Mouse (Mus musculus) heart, embryonic 13.5 days (tissue): ENCODE data around the gene Pkm. TPM values are rescaled to one million over a fixed set of nuclear protein-coding genes. Genes with fewer than 3 reads are reported as not detected.

Experiments used
- ATAC-seq: fragments of 200-750 bp; cut with Nextera tagmentation; 2 replicates; pipeline ENCODE4 v1.8.0; 2017; ENCODE audit warnings: moderate TSS enrichment; ENCODE audit not compliant: insufficient number of reproducible peaks, low FRiP score, low TSS enrichment; ENCODE audit errors: extremely low read depth
- H3K27ac ChIP-seq: fragments of 300-500 bp; sonication (generic); replicated peaks from 2 replicates; pipeline ENCODE4 v1.5.1; 2015; ENCODE audit warnings: moderate library complexity, mild to moderate bottlenecking, inconsistent platforms
- H3K27me3 ChIP-seq: fragments of 300-500 bp; sonication (generic); replicated peaks from 2 replicates; pipeline ENCODE4 v1.6.1; 2015; ENCODE audit warnings: mild to moderate bottlenecking, inconsistent platforms
- H3K36me3 ChIP-seq: fragments of 300-500 bp; sonication (generic); 2 replicates; pipeline ENCODE4 v1.6.1; 2015; ENCODE audit warnings: mild to moderate bottlenecking, inconsistent platforms
- H3K4me1 ChIP-seq: fragments of 300-500 bp; sonication (generic); 2 replicates; pipeline ENCODE4 v1.6.1; 2015; ENCODE audit warnings: inconsistent platforms
- H3K4me2 ChIP-seq: fragments of 300-500 bp; sonication (generic); 2 replicates; pipeline ENCODE4 v1.6.1; 2015; ENCODE audit warnings: inconsistent platforms, mild to moderate bottlenecking, moderate library complexity
- H3K4me3 ChIP-seq: fragments of 300-500 bp; sonication (generic); 2 replicates; pipeline ENCODE4 v1.5.1; 2015; ENCODE audit warnings: moderate library complexity, mild to moderate bottlenecking, inconsistent platforms
- H3K9ac ChIP-seq: fragments of 300-500 bp; sonication (generic); 2 replicates; pipeline ENCODE4 v1.6.1; 2015; ENCODE audit warnings: inconsistent platforms, mild to moderate bottlenecking, moderate library complexity
- H3K9me3 ChIP-seq: fragments of 300-500 bp; sonication (generic); 2 replicates; pipeline ENCODE4 v1.6.1; 2016; ENCODE audit warnings: inconsistent platforms
- WGBS: fragments of 180-500 bp; shearing (Covaris S2); methylation state at CpG from one replicate; pipeline ENCODE4 v1.1.7; 2015; ENCODE audit warnings: mixed read lengths; 5-methylcytosine and 5-hydroxymethylcytosine counted together
- polyA plus RNA-seq: library from polyadenylated mRNA; unstranded; fragments of >200 nt; fragmentation: Nextera tagmentation; extraction: Ambion mirVana; gene quantifications from 2 replicates; pipeline ENCODE4 v1.2.1, GENCODE M21; 2015

Pkm gene
- polyA plus RNA-seq, 1 experiment from 2014 or later = 1,816 TPM

DNA sequence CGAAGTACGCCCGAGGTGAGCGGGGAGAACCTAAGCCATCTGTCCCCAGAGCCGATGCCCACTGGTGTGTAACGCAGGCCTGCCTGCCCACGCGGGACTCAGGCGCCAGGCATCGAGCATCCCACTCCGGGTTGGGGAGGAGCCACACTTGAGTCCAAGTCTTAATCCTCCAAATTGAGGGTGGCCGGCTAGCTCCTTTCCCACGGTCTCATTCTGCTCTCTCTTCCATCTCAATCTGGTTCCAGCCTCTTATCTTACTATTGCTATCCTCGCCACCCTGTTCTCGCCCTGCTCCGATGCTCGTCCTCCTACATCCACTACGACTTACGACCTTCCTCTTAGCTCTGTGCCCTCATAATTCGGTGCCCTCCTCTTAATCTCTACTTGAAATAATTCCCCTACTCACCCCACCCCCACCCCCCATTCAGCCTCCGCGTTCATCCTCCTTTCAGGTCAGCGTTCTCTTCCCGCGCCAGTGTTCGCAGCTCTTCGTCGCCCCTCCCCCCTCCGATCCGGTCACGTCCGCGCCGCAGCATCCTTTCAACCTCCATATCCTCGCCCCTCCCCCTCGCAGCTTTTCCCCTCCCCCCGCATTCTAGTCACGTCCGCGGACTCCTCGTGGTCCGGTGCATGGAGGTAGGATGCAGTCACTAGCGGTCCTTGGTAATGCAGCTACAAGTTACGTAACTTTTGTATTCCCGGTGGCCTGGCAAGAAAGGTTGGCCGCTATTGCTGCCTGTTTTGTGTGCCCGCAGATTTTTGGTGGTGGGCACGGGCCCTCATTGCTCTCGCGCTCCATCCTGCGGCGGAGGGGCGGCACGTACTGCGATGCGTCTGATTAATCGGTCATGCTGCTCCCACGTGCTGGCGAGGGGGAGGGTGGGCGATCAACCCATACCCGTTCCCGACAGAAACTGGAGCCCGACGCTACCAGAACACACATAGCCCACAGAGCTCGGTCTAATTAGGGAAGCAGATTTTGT is 758 bp downstream of the Pkm start:
- H3K4me1 ChIP-seq = peaks cover 59% of the 10 kb centered on the region
- no peaks in the 10 kb centered on the region for H3K9me3 ChIP-seq
- no peaks in the 10 kb centered on the region for H3K27me3 ChIP-seq
- peak overlapping the region; percentile 99 for H3K9ac ChIP-seq
- peak overlapping the region; percentile 89 for H3K4me2 ChIP-seq
- H3K36me3 ChIP-seq = peaks cover 28% of the 10 kb centered on the region
- ATAC-seq = 0 out of 2 replicates have a peak, but pooled peaks have one; percentile 17
- peak overlapping the region; percentile 99 for H3K27ac ChIP-seq
- H3K4me3 ChIP-seq = peak overlapping the region; percentile 88
- under 1% methylated on average over 63 of the region's 65 CpGs for WGBS

DNA sequence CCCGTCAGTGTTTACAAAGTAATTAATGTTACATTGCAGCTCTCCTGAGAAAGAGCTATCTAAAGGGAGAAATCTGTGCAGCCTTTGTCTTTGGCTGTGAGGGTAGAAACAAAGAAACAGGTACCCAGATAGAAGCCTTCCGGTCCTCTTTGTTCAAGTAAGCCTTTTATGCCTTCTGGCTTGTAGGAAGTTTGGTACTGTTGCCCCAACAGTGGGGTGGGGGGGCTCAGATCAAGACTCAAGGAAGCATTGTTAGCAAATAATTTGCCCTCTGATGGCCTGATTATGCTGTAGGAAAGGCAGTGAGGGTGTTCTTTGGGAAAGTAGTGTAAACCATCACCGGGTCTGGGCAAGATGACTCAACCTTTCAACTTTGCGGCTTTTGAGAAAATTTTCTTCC is 2.0 kb downstream of the Pkm start:
- no peak for ATAC-seq
- peaks cover 38% of the 10 kb centered on the region for H3K36me3 ChIP-seq
- 7% methylated on average over 4 of the region's 4 CpGs for WGBS
- peak overlapping the region; percentile 99 for H3K27ac ChIP-seq
- H3K4me2 ChIP-seq = peak overlapping the region; percentile 89
- peaks cover 68% of the 10 kb centered on the region for H3K4me1 ChIP-seq
- H3K9me3 ChIP-seq = no peaks in the 10 kb centered on the region
- H3K4me3 ChIP-seq = peak overlapping the region; percentile 88
- H3K9ac ChIP-seq = peak overlapping the region; percentile 99
- no peaks in the 10 kb centered on the region for H3K27me3 ChIP-seq

DNA sequence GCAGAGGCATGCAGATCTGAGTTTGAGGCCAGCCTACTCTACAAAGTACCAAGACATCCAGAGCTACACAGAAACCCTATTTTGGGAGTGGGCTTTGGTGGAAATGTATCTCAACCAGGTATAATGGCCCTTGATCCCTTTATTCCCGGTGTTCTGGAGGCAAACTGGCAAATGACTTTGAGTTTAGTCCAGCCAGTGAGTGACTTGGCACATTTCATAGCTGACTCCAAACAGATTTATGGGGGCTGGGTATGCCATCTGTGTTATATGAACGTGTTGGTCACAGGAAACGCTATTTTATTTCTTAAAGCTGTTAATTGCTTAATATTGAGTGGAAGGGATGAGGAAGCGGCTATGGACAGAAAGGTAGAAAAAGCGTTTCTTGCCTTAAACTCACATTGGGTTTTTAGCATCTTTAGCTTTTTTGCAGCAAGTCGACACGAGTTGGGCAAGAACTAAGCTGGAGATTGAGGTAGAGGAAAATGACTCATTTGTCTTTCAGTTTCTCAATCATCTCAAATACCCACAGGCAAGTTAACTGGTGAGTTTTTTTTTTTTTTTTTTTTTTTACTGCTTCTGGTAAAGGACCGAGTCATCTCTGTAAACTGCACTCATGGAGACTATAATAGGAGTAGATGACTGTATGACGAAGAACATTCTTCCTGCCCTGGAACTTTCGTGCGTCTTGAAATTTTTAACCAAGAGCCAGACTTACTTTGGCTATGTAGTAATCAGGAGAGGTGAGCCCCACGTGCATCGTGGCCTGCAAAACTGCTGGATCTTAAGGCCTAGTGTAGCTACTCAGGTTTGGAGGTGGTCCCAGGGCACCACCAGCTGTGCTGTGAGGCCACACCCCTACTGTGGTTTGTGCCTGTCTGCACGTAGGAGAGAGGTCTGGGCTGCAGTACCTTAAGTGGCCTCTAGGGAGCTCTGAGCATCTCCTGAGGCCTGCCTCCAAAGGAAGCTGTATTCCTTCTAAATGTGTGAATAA is 3.2 kb downstream of the Pkm start:
- Histone ChIP-seq H3K9me3 (no peaks in the 10 kb centered on the region), H3K27ac (peak overlapping the region; percentile 99), H3K4me2 (peak overlapping the region; percentile 89), H3K36me3 (peaks cover 50% of the 10 kb centered on the region), H3K4me3 (peak overlapping the region; percentile 88), H3K4me1 (peaks cover 76% of the 10 kb centered on the region), H3K9ac (peak overlapping the region; percentile 99), H3K27me3 (no peaks in the 10 kb centered on the region)
- WGBS = 23% methylated on average over 14 of the region's 14 CpGs
- no peak for ATAC-seq

DNA sequence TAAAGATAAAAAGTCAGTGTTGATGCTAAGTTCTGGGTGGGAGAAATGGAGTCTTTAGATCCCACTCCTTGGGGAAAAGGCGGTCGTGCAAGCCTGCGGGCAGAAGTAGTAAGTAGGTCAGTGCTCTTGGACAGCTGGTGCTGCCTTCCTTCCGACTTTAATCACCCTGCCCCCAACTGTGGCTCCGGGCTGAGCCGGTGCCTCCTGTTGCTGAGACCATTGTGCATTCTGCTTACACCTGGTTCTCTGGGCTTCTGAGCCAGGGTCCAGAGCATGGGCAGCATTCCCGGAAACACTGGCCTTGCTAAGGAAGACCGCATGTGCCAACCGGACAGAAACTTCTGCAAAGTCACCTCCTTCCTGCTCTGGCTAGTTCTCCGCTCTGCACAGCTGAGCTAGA is 4.3 kb downstream of the Pkm start:
- Histone ChIP-seq H3K27me3 (no peaks in the 10 kb centered on the region), H3K4me2 (peak overlapping the region; percentile 89), H3K27ac (peak overlapping the region; percentile 99), H3K4me1 (peaks cover 80% of the 10 kb centered on the region), H3K9ac (peak overlapping the region; percentile 99), H3K4me3 (peak overlapping the region; percentile 88), H3K9me3 (no peaks in the 10 kb centered on the region), H3K36me3 (peaks cover 61% of the 10 kb centered on the region)
- no peak for ATAC-seq
- WGBS = 43% methylated on average over 10 of the region's 10 CpGs

DNA sequence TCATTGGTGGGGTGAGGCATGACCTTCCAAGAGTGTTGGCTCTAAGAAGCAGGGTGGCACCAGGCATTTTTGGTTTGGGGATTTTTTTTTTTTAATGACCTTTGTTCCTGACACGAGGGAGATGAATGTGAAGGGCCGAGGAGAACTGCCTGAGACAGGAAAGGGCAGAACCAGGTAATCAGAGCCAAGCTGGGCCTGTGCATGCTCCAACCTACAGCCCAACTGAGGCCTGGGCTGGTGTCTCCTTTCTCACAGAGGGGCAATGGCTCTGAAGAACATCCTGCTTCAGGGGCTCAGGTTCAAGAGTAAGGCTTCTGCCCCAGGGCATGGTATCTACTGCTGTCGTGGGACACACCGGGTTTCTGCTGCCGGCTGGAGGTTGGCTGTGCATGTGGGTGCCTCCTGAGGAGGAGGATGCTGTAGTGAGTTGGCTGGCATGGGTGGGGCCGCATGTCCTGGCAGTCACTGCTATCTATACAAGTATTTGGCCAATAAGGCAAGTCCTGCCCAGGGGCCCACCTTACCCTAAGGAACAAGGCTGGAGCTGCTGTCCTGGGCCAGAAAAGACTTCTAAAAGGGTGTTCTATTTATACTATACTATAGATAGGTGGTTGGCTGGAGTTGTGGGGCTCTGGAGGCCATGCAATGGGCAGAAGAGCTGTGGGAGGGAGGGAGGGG is 5.3 kb downstream of the Pkm start:
- Histone ChIP-seq H3K9ac (peak overlapping the region; percentile 99), H3K27me3 (no peaks in the 10 kb centered on the region), H3K4me2 (peak overlapping the region; percentile 89), H3K4me3 (peak overlapping the region; percentile 88), H3K27ac (peak overlapping the region; percentile 99), H3K36me3 (peaks cover 71% of the 10 kb centered on the region), H3K4me1 (peaks cover 88% of the 10 kb centered on the region), H3K9me3 (no peaks in the 10 kb centered on the region)
- no peak for ATAC-seq
- WGBS = 36% methylated on average over 6 of the region's 6 CpGs

DNA sequence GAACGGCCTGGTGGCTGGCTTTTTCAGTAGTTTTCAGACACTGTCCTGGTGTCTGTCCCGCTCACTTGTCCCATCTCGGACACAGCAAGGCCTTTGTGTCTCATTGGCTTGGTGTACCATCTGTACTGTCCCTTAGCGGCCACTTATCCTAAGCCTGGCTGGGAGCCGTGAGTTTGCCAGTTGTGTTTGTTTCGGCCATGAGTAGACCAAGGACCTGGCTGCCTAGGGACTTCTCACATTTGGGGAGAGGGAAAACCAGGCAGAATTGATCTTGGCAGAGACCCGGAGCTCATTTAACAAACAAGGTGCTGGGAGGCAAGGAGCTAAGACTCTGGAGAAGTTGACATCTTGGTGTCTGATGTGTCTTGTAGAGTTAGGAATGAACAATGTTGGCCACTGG is 7.1 kb downstream of the Pkm start:
- Histone ChIP-seq H3K27ac (peak overlapping the region; percentile 41; the same call in 1 of the 2 replicates), H3K4me3 (no peak overlapping the region), H3K4me1 (peaks cover 99% of the 10 kb centered on the region), H3K9ac (peak overlapping the region; percentile 44; the same call in 1 of the 2 replicates), H3K27me3 (no peaks in the 10 kb centered on the region), H3K9me3 (no peaks in the 10 kb centered on the region), H3K4me2 (peak overlapping the region; percentile 32; the same call in 1 of the 2 replicates), H3K36me3 (peaks cover 89% of the 10 kb centered on the region)
- no peak for ATAC-seq
- 75% methylated on average over 7 of the region's 7 CpGs for WGBS

DNA sequence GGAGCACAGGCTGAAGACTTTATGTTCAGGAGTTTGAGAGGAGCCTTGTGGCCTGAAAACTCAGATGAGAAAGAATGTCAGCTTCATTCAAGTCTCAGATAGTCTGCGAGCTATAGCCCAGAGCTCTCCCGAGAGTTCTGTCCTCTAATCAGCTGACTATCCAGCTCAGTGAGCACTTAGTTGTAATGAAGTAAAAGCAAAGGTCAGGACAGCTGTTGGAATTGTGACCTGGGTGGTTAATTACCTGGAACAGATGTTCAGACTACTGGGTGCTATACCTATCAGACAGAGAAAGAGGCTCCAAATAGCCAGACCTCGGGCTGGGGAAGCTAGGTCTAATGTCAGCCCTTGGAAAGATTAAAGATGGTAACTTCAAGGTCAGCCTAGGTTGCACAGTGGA is 7.8 kb downstream of the Pkm start:
- peaks cover 97% of the 10 kb centered on the region for H3K36me3 ChIP-seq
- H3K4me1 ChIP-seq = peaks cover 92% of the 10 kb centered on the region
- H3K27me3 ChIP-seq = no peaks in the 10 kb centered on the region
- H3K4me2 ChIP-seq = 0 out of 2 replicates have a peak overlapping the region, but pooled peaks have one; percentile 32
- WGBS = 34% methylated on average over 3 of the region's 3 CpGs
- no peaks in the 10 kb centered on the region for H3K9me3 ChIP-seq
- peak overlapping the region; percentile 64 for H3K9ac ChIP-seq
- H3K4me3 ChIP-seq = no peak overlapping the region
- no peak for ATAC-seq
- H3K27ac ChIP-seq = peak overlapping the region; percentile 41

DNA sequence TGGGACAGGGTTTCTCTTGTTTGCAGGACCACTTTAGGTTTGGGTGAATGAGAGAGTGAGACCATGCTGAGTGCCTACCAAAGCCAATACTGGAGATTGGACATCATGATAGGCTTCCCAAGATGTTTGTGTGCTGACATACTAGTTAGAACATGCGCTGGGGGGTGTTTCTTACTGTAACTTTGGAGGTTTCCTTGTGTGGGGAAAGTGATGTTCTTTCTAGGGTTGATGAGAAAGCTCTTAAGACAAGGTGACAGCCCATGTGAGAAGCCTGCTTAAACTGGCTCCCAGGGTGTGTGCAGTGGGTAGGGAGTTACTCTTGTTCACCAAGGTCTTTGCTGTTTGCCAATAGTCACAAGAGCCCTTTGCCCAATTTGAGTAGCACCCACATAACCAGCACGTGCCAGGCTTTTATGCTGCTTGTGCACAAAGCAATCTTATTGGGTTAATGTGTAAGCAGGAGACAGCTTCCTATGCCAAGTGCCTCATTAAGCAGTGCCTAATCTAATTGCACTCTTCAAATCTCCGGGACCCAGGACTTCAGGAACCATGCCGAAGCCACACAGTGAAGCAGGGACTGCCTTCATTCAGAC is 8.6 kb downstream of the Pkm start:
- Histone ChIP-seq H3K36me3 (peaks cover 99% of the 10 kb centered on the region), H3K4me3 (no peak overlapping the region), H3K4me2 (no peak overlapping the region), H3K9me3 (no peaks in the 10 kb centered on the region), H3K27ac (0 out of 2 replicates have a peak overlapping the region, but pooled peaks have one; percentile 12), H3K9ac (no peak overlapping the region), H3K27me3 (no peaks in the 10 kb centered on the region), H3K4me1 (peaks cover 84% of the 10 kb centered on the region)
- 70% methylated on average over 4 of the region's 4 CpGs for WGBS
- no peak for ATAC-seq

DNA sequence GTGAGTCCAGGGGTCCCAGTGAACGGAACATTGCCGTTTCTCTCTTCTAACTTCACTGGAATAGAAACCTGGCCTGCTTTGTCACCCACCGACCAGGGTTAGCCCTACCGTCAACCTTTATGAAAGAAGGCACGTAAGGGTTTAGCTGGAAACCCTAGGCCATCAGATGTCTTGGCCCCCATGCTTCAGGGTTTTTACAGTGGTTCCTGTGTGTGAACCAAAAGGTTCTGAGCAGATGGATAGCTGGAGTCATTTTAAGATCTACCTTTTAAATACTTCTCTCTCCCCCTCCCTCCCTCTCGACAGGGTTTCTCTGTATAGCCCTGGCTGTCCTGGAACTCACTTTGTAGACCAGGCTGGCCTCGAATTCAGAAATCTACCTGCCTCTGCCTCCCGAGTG is 9.8 kb downstream of the Pkm start:
- H3K9ac ChIP-seq = 0 out of 2 replicates have a peak overlapping the region, but pooled peaks have one; percentile 6
- no peak overlapping the region for H3K4me3 ChIP-seq
- H3K36me3 ChIP-seq = peaks cover 99% of the 10 kb centered on the region
- peaks cover 75% of the 10 kb centered on the region for H3K4me1 ChIP-seq
- no peaks in the 10 kb centered on the region for H3K27me3 ChIP-seq
- no peak for ATAC-seq
- no peaks in the 10 kb centered on the region for H3K9me3 ChIP-seq
- H3K4me2 ChIP-seq = no peak overlapping the region
- WGBS = 80% methylated on average over 8 of the region's 8 CpGs
- H3K27ac ChIP-seq = peak overlapping the region; percentile 68

DNA sequence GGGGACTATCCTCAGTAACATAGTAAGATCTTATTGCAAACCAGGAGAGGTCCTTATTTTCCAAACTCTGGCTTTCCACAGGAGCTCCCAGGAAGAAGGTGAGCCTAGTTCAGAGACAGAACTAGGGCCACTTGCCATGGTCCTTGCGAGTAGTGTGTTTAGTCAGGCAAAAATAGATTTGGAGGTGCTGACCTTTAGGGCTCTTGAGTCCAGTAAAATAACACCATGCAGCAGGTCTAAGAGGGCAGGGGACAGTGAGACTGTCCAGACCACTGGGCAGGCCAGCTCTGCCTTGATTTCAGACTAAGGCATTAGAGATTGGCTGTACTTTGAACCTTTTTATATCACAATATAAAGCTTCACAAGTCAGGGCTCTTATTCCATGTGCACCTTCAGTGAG is 10.6 kb downstream of the Pkm start:
- no peaks in the 10 kb centered on the region for H3K9me3 ChIP-seq
- 29% methylated on average over 1 of the region's 1 CpGs for WGBS
- H3K9ac ChIP-seq = peak overlapping the region; percentile 6; the same call in 1 of the 2 replicates
- H3K4me3 ChIP-seq = no peak overlapping the region
- H3K27me3 ChIP-seq = no peaks in the 10 kb centered on the region
- H3K27ac ChIP-seq = peak overlapping the region; percentile 68
- ATAC-seq = no peak
- peaks cover 99% of the 10 kb centered on the region for H3K36me3 ChIP-seq
- H3K4me1 ChIP-seq = peaks cover 72% of the 10 kb centered on the region
- H3K4me2 ChIP-seq = peak overlapping the region; percentile 17; the same call in 1 of the 2 replicates
